Mouse (Mus musculus) CH12.LX (cell line): ENCODE results near the gene Gm37240.

ENCODE experiments used
- CTCF ChIP-seq, 2 experiments: IDR thresholded peaks in 1 of 2; conservative IDR thresholded peaks in 1 of 2; 2 replicates each; pipeline ENCODE4 v1.5.1; 2011 to 2012; ENCODE audit warnings: low read depth in 2 of 2, low read length in 2 of 2, improper control_type of control experiment in 1 of 2, inconsistent platforms in 1 of 2, mild to moderate bottlenecking in 1 of 2, moderate library complexity in 1 of 2
- SIN3A ChIP-seq: IDR thresholded peaks from 2 replicates; pipeline ENCODE4 v1.6.1; 2012; ENCODE audit warnings: low read length, improper control_type of control experiment, inconsistent platforms
- ZMIZ1 ChIP-seq: IDR thresholded peaks from 2 replicates; pipeline ENCODE4 v1.6.1; 2012; ENCODE audit warnings: low read depth, mild to moderate bottlenecking, inconsistent platforms, low read length, improper control_type of control experiment
- ZNF384 ChIP-seq: IDR thresholded peaks from 2 replicates; pipeline ENCODE4 v1.6.1; 2012; ENCODE audit warnings: low read depth, low read length, improper control_type of control experiment, inconsistent platforms

GRCm38 (mm10) chr3:85173441-85174071, 713.8 kb downstream of the Gm37240 start:
- TF ChIP-seq ZNF384 (no peak), CTCF (conservative IDR thresholded peaks at IDR 0.05 in 1 of 2, IDR thresholded peaks at IDR 0.05 in 1 of 2; ENCODE audit: low read depth in 2 of 2, low read length in 2 of 2) (no peak), ZMIZ1 (no peak), SIN3A (no peak)
